Mouse (Mus musculus) hindlimb bud, embryonic 11.5 days (tissue): Measurements from ENCODE around the gene Rflnb.
"Not testable (repeated sequence)": the region's sequence is repeated elsewhere in the genome, so short reads cannot be mapped to it uniquely, and the experiment has no call there.

Source experiments
- DNase-seq: peaks from one replicate; pipeline ENCODE4 v3.0.0-alpha.2; 2012; ENCODE audit warnings: low read depth, low spot score; ENCODE audit errors: extremely low spot score

Gene Rflnb

GRCm38 (mm10) chr11:76037581-76038294, 10.2 kb upstream of the Rflnb start:
- DNase-seq: no peak

DNA sequence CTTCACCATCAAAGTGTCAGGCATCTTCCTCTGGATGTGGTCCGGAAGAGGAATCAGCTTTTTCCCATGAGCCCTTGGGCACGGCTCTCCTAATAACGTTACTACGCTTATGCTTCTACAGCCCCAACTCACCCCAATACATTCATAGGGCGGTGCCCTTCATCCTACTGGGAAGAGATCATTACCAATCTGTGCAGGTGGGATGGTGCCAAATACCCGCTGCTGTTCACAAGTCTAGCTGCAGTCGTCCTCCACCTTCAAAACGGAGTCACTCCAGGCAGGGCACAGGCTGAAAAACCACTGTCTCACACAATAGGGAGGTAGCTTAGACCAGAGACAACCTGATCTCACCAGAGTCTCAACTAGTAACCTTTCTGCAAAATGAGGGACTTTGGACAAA, 7.6 kb upstream of the Rflnb start:
- DNase-seq: no peak

DNA sequence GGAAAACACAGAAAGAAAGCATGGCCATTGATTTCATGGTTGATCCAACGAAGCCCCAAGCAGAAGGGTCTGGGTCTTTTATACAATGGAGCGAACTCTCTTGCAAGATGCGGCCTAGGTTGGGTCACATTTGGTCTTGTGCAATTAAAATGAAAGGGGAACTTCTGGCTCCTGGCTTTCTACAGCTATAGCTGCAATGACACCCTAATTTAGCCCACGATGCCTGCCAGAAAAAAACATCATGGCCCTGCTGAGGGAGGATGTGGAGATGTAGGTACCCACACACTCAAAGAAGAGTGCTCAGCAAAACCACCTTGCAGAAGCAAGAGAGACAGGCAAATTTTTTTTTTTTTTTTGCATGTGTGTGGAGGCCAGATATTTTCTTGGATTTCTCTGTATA, 6.3 kb upstream of the Rflnb start:
- DNase-seq: no peak

- no peak for DNase-seq
Observed at GRCm38 (mm10) chr11:76033359-76033758, 5.8 kb upstream of the Rflnb start.

- DNase-seq: no peak
Observed at GRCm38 (mm10) chr11:76028072-76028465, 487 bp upstream of the Rflnb start.

- DNase-seq: no peak
Observed at GRCm38 (mm10) chr11:76026527-76027138, 949 bp downstream of the Rflnb start.

DNA sequence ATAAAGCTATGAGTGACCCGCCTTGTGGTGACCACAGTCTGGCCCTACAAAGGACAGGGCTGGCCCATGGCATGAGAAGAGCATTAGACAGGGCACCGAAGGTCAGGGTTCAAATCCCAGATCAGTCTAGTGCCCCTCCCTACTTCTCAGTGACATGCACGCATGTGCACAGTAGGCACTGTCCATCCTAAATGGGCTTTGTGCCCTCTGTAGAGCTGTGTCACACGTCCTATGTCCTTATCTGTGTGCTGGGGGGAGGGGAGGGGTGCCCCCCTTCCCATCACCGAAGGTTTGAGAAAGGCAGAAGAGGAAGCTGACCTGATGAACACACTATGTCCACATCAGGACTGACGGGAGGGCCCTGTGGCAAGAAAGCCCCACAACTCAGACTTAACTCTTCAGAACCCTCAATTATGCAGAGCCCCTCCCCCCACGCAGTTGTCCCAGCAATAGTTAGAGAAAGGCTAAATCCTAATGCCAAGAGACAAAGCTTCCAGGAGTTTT, 2.5 kb downstream of the Rflnb start:
- DNase-seq: no peak

GRCm38 (mm10) chr11:76020916-76021315, 6.7 kb downstream of the Rflnb start:
- DNase-seq: no peak

DNA sequence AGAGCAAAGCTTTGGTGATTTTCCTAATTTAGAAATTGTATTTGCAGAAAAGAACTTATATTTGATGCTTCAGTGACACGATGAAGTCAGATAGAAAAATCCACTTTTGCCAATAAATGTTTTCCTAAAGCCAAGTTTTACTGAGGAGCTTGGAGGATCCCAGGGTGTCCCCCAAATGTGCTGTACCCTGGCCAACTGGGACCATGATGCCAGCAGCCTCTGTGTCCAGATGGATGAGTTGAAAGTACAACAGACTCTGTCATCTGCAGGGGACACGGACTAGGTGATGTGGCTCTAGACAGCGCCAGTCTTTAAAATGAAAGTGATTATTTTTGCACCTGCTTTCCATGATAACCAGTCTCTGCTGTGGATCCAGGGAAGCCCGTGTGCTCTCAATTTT, 7.7 kb downstream of the Rflnb start:
- no peak for DNase-seq

DNA sequence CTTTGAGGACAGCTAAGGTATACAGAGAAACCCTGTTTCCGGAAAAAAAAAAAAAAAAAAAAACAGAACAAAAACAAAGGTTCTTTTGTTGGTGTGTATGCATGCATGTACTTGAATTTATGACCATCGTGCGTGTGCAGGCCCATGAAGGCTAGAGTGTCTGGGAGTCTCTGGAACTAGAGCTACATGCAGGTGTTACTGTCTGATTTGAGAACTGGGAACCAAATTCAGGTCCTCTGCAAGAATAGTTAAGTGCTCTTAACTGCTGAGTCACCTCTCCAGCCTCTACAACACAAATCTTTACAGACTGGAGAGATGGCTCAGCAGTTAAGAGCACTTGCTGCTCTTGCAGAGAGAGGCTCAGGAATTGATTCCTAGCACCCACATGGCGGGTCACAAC, 11.8 kb downstream of the Rflnb start:
- DNase-seq: no peak

DNA sequence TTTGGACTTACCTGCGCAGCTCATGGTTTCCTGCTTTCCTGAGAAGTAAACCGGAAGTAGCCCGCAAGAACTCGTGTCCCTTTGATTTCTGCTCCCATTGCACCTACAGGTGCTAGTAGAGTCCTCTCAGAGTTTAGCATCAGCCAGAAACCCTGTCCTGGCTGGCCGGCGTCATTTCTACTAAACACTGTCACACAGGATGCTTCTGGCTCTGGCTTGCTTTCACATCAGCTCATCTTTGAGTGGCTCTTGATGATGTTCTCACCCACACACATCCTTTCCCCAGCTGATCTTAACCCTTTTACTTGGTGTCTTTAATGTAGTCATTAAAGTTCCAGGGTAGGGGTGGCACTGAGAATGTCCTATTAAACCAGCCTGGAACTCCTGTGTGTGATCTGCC, 12.3 kb downstream of the Rflnb start:
- DNase-seq: no peak

- DNase-seq: no peak
Observed at GRCm38 (mm10) chr11:76010838-76011624, 16.6 kb downstream of the Rflnb start.

GRCm38 (mm10) chr11:76009101-76009500, 18.5 kb downstream of the Rflnb start:
- no peak for DNase-seq

- DNase-seq: no peak
Observed at GRCm38 (mm10) chr11:76008162-76008561, 19.4 kb downstream of the Rflnb start.

GRCm38 (mm10) chr11:76004276-76004675, 23.3 kb downstream of the Rflnb start:
- DNase-seq: not testable (repeated sequence)

DNA sequence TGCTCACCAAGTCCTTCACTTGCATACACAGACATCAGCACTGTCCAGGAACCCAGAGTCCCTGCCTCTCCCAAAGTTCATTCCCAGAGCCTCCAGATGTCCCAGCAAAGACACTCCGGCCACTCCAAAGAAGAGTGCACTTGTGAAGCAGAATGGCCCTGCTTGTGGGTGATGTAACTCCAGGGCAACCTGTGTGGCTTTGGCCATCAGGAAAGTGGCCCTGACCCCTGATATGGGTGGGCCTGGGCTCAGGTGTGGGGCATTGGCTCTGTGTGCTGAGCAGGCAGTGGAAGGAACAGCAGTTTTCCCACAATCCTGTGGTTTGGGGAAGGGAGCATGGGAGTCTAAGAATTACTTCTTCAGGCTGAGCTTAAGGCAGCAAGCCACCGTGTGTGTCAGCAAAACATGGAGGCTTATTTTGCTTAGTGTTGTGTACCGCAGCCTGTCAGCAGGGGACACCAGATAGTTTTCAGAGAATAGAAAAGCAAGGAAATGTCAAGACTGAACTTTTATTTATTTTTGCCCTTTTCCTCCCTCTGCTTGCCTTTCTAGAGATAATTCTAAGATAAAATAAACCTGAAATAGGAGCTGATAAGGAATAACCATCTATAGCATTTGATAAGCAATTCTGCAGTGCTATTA, 26.2 kb downstream of the Rflnb start:
- no peak for DNase-seq

- no peak for DNase-seq
Observed at GRCm38 (mm10) chr11:76000701-76001100, 26.9 kb downstream of the Rflnb start.

DNA sequence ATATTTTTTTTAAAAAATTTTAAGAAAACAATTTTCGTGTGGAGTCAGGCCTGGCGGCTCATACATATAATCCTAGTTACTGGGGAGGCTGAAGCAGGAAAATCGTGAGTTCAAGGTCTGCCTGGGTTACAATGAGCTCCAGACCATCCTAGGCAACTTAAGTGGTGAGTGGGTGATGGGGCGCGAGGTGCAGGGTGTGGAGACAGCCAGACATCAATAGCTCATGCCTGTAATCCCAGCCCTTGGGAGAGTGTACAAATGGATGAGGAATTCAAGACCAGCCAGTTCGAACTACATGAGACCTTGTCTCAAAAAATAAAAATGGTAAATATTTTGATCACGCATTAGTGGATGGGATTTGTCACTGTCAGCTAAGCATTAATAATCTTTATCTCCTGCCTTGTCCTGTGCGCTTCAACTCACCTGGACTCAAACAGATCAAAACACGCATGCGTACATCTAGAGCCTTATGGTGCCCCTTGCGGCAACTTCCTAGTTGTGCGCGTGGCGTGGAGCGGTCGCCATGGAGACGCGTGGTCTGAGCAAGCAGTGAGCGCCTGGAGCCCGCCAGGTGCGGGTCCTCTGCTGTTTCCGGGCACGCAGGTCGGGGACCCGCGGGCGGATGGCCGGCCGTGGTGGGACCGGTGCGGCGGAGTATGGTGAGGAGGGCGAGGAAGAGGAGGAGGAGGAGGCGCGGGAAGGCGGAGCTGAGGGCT, 28.0 kb downstream of the Rflnb start, which contains the start of gene 1700016K19Rik:
Gene 1700016K19Rik, plus strand, starts transcription at position 473 of the 716 bp plus-strand sequence.
- DNase-seq: peak; percentile 66

DNA sequence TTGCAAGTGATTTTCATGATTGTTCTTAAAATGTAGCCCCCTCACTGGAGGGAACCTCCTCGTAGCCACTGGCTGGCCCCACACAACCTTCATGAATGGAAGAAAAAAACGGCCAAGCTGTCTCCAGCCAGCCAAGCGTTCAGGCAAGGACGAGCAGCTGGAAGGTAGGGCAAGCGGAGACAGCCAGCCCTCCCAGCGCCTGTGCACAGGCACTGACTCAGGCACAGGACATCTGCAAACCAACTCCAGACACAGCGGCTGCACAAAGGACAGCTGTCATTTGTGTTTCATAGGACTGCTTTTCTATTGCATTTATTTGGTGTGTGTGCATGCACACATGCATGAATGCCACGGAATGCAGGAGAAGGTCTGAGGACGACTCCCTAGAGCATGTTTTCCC, 33.2 kb downstream of the Rflnb start:
- DNase-seq: no peak

- DNase-seq: no peak
Observed at GRCm38 (mm10) chr11:75992481-75992880, 35.1 kb downstream of the Rflnb start.

DNA sequence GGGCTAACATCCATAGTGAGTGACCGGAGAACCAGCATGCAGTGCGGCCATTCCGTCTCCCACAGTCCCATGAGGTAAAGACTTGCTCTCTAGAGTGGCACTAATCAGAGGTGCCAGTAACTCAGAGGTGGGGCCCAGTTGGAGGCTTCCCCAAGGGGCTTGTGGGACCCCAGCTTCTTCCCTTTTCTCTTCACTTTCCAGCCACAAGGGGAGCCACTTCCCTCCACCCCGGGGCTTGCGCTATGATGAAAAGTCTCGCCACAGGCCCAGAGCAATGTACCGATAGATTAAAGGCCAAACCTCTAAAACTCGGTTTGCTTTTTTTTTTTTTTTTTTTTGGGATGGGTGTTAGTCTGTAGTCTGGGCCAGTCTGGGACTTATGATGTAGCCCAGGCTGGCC, 35.7 kb downstream of the Rflnb start:
- DNase-seq: no peak
